Mouse (Mus musculus) myocyte (in vitro differentiated cells): ENCODE results near the gene Olfr517.

Experiments
- E2F4 ChIP-seq: IDR thresholded peaks from one replicate; pipeline ENCODE4 v1.6.1; 2011; ENCODE audit warnings: mild to moderate bottlenecking, control low read depth, moderate library complexity; ENCODE audit not compliant: insufficient read depth
- MAX ChIP-seq: IDR thresholded peaks from one replicate; pipeline ENCODE4 v1.6.1; 2011; ENCODE audit warnings: low read depth, mild to moderate bottlenecking, control low read depth
- MYOD1 ChIP-seq, 3 experiments: IDR thresholded peaks; one replicate each; pipeline ENCODE4 v1.6.1; 2011; ENCODE audit warnings: control low read depth in 2 of 3, low read depth in 2 of 3, mild to moderate bottlenecking in 2 of 3, moderate library complexity in 1 of 3; ENCODE audit not compliant: insufficient read length in 2 of 3, control insufficient read depth in 1 of 3
- POLR2A ChIP-seq: IDR thresholded peaks from one replicate; pipeline ENCODE4 v1.6.1; 2011; ENCODE audit warnings: low read depth, mild to moderate bottlenecking, control low read depth, moderate library complexity; ENCODE audit not compliant: insufficient read length
- POLR2AphosphoS2 ChIP-seq: IDR thresholded peaks from one replicate; pipeline ENCODE4 v1.6.1; 2011; ENCODE audit warnings: low read depth, control low read depth; ENCODE audit not compliant: insufficient read length
- TCF12 ChIP-seq: IDR thresholded peaks from one replicate; pipeline ENCODE4 v1.6.1; 2011; ENCODE audit warnings: mild to moderate bottlenecking, control low read depth; ENCODE audit not compliant: poor library complexity, insufficient read depth, severe bottlenecking

GRCm38 (mm10) chr7:108825897-108826296 lies 46.3 kb downstream of the Olfr517 start, which contains the start of gene Olfr514:
- TF ChIP-seq MAX (no peak), POLR2A (no peak), TCF12 (no peak), POLR2AphosphoS2 (no peak), E2F4 (no peak), MYOD1 (IDR thresholded peaks at IDR 0.05; ENCODE audit: control insufficient read depth in 1 of 3, insufficient read length in 2 of 3, low read depth in 2 of 3) (no peak)
